Mouse (Mus musculus) liver, embryonic 16.5 days (tissue): Measurements from ENCODE around the gene Ddx20. TPM values are rescaled to one million over a fixed set of nuclear protein-coding genes. Genes with fewer than 3 reads are reported as not detected.

ENCODE experiments used
- ATAC-seq: fragments of 200-750 bp; cut with Nextera tagmentation; 2 replicates; pipeline ENCODE4 v1.8.0; 2017; ENCODE audit warnings: low read depth, mild to moderate bottlenecking, moderate number of reproducible peaks, moderate library complexity
- H3K27ac ChIP-seq: fragments of 300-500 bp; sonication (generic); 2 replicates; pipeline ENCODE4 v1.5.1; 2014; ENCODE audit warnings: mild to moderate bottlenecking, low read length
- H3K27me3 ChIP-seq: fragments of 300-500 bp; sonication (generic); 2 replicates; pipeline ENCODE4 v1.6.1; 2014; ENCODE audit warnings: low read depth, low read length, mixed read lengths; ENCODE audit not compliant: control insufficient read depth, insufficient read depth
- H3K36me3 ChIP-seq: fragments of 300-500 bp; sonication (generic); 2 replicates; pipeline ENCODE4 v1.6.1; 2014; ENCODE audit warnings: mild to moderate bottlenecking; ENCODE audit not compliant: control insufficient read depth, insufficient read depth
- H3K4me1 ChIP-seq: fragments of 300-500 bp; sonication (generic); 2 replicates; pipeline ENCODE4 v1.6.1; 2014; ENCODE audit warnings: low read depth, low read length, mixed read lengths; ENCODE audit not compliant: control insufficient read depth
- H3K4me2 ChIP-seq: fragments of 300-500 bp; sonication (generic); 2 replicates; pipeline ENCODE4 v1.6.1; 2014; ENCODE audit warnings: low read depth, low read length, mixed read lengths
- H3K4me3 ChIP-seq: fragments of 300-500 bp; sonication (generic); 2 replicates; pipeline ENCODE4 v1.5.1; 2014; ENCODE audit warnings: low read depth, mild to moderate bottlenecking, low read length
- H3K9ac ChIP-seq: fragments of 300-500 bp; sonication (generic); 2 replicates; pipeline ENCODE4 v1.6.1; 2014; ENCODE audit warnings: low read depth, low read length
- H3K9me3 ChIP-seq: fragments of 300-500 bp; sonication (generic); replicated peaks from 2 replicates; pipeline ENCODE4 v1.6.1; 2016; ENCODE audit warnings: low read length; ENCODE audit not compliant: control insufficient read depth
- WGBS: fragments of 180-500 bp; shearing (Covaris S2); extraction: QIAGEN DNeasy Blood & Tissue Kit; methylation state at CpG from one replicate; pipeline ENCODE4 v1.1.7; 2014; ENCODE audit not compliant: insufficient replicate concordance; 5-methylcytosine and 5-hydroxymethylcytosine counted together
- polyA plus RNA-seq: library from polyadenylated mRNA; unstranded; fragments of >200 nt; fragmentation: Nextera tagmentation; extraction: Ambion mirVana; gene quantifications from 2 replicates; pipeline ENCODE4 v1.2.1, GENCODE M21; 2015

Gene Ddx20
- polyA plus RNA-seq, result 13.3 and 16.1 TPM in 2 replicates

- peak within 1 kb of the TSS; percentile 84 for H3K4me2 ChIP-seq
- no peaks in the 10 kb centered on the region for H3K27me3 ChIP-seq
- peaks cover 14% of the 10 kb centered on the region for H3K4me1 ChIP-seq
- H3K36me3 ChIP-seq, result peaks cover 13% of the 10 kb centered on the region
- under 1% methylated on average over 72 of the region's 72 CpGs for WGBS
- H3K27ac ChIP-seq, result peak within 1 kb of the TSS; percentile 87
- H3K9me3 ChIP-seq, result no peaks in the 10 kb centered on the region
- peak; percentile 93 for ATAC-seq
- peak within 1 kb of the TSS; percentile 100 for H3K4me3 ChIP-seq
- H3K9ac ChIP-seq, result peak within 1 kb of the TSS; percentile 98
These were observed at the start of gene Ddx20 for GRCm38 (mm10) chr3:105687324-105688060. Ddx20 (minus strand) TSS chr3:105687574.

GRCm38 (mm10) chr3:105737070-105737469 lies 49.7 kb upstream of the Ddx20 start:
- no peak for ATAC-seq
- no peak overlapping the region for H3K4me3 ChIP-seq
- H3K9ac ChIP-seq, result no peak overlapping the region
- H3K9me3 ChIP-seq, result no peaks in the 10 kb centered on the region
- H3K4me1 ChIP-seq, result no peaks in the 10 kb centered on the region
- H3K27me3 ChIP-seq, result no peaks in the 10 kb centered on the region
- no peak overlapping the region for H3K4me2 ChIP-seq
- 89% methylated on average over 7 of the region's 7 CpGs for WGBS
- H3K27ac ChIP-seq, result no peak overlapping the region
- peaks cover 27% of the 10 kb centered on the region for H3K36me3 ChIP-seq

GRCm38 (mm10) chr3:105736148-105736547 lies 48.8 kb upstream of the Ddx20 start:
- H3K9me3 ChIP-seq, result no peaks in the 10 kb centered on the region
- no peaks in the 10 kb centered on the region for H3K4me1 ChIP-seq
- no peak overlapping the region for H3K4me3 ChIP-seq
- H3K27ac ChIP-seq, result no peak overlapping the region
- WGBS, result 81% methylated on average over 1 of the region's 1 CpGs
- peaks cover 29% of the 10 kb centered on the region for H3K36me3 ChIP-seq
- no peaks in the 10 kb centered on the region for H3K27me3 ChIP-seq
- no peak for ATAC-seq
- no peak overlapping the region for H3K9ac ChIP-seq
- no peak overlapping the region for H3K4me2 ChIP-seq

GRCm38 (mm10) chr3:105735285-105735684 lies 47.9 kb upstream of the Ddx20 start:
- H3K27me3 ChIP-seq, result no peaks in the 10 kb centered on the region
- no peak overlapping the region for H3K9ac ChIP-seq
- no peak overlapping the region for H3K4me3 ChIP-seq
- no peaks in the 10 kb centered on the region for H3K4me1 ChIP-seq
- peaks cover 35% of the 10 kb centered on the region for H3K36me3 ChIP-seq
- no peak overlapping the region for H3K4me2 ChIP-seq
- no peaks in the 10 kb centered on the region for H3K9me3 ChIP-seq
- no peak overlapping the region for H3K27ac ChIP-seq
- no peak for ATAC-seq

- Histone ChIP-seq H3K36me3 (peaks cover 34% of the 10 kb centered on the region), H3K27me3 (no peaks in the 10 kb centered on the region), H3K4me3 (no peak overlapping the region), H3K9ac (no peak overlapping the region), H3K9me3 (no peaks in the 10 kb centered on the region), H3K4me1 (no peaks in the 10 kb centered on the region), H3K27ac (no peak overlapping the region), H3K4me2 (no peak overlapping the region)
- ATAC-seq, result no peak
- WGBS, result 89% methylated on average over 4 of the region's 4 CpGs
These were observed 46.2 kb upstream of the Ddx20 start for GRCm38 (mm10) chr3:105733538-105733937.

GRCm38 (mm10) chr3:105732360-105732759 lies 45.0 kb upstream of the Ddx20 start:
- whole genome bisulfite sequencing, result 86% methylated on average over 4 of the region's 4 CpGs
- Histone ChIP-seq H3K27me3 (no peaks in the 10 kb centered on the region), H3K36me3 (peaks cover 31% of the 10 kb centered on the region), H3K9ac (no peak overlapping the region), H3K4me2 (no peak overlapping the region), H3K4me1 (no peaks in the 10 kb centered on the region), H3K27ac (no peak overlapping the region), H3K9me3 (no peaks in the 10 kb centered on the region), H3K4me3 (no peak overlapping the region)
- ATAC-seq, result no peak

GRCm38 (mm10) chr3:105726037-105726436 lies 38.7 kb upstream of the Ddx20 start:
- no peak overlapping the region for H3K4me3 ChIP-seq
- no peak overlapping the region for H3K27ac ChIP-seq
- H3K9me3 ChIP-seq, result no peaks in the 10 kb centered on the region
- no peak overlapping the region for H3K9ac ChIP-seq
- 0% methylated on average over 1 of the region's 1 CpGs for WGBS
- no peaks in the 10 kb centered on the region for H3K4me1 ChIP-seq
- H3K36me3 ChIP-seq, result peaks cover 5% of the 10 kb centered on the region
- H3K4me2 ChIP-seq, result no peak overlapping the region
- H3K27me3 ChIP-seq, result no peaks in the 10 kb centered on the region
- ATAC-seq, result no peak

GRCm38 (mm10) chr3:105722510-105722909 lies 35.1 kb upstream of the Ddx20 start:
- Histone ChIP-seq H3K9me3 (no peaks in the 10 kb centered on the region), H3K4me2 (no peak overlapping the region), H3K4me1 (no peaks in the 10 kb centered on the region), H3K4me3 (no peak overlapping the region), H3K36me3 (no peaks in the 10 kb centered on the region), H3K9ac (no peak overlapping the region), H3K27ac (no peak overlapping the region), H3K27me3 (no peaks in the 10 kb centered on the region)
- 77% methylated on average over 3 of the region's 3 CpGs for WGBS
- ATAC-seq, result no peak

- no peaks in the 10 kb centered on the region for H3K9me3 ChIP-seq
- H3K4me3 ChIP-seq, result no peak overlapping the region
- H3K36me3 ChIP-seq, result no peaks in the 10 kb centered on the region
- ATAC-seq, result peak; percentile 33; the same call in 1 of the 2 replicates
- H3K27me3 ChIP-seq, result no peaks in the 10 kb centered on the region
- H3K4me1 ChIP-seq, result no peaks in the 10 kb centered on the region
- H3K9ac ChIP-seq, result no peak overlapping the region
- H3K27ac ChIP-seq, result no peak overlapping the region
- WGBS, result 59% methylated on average over 2 of the region's 2 CpGs
- H3K4me2 ChIP-seq, result no peak overlapping the region
These were observed 34.4 kb upstream of the Ddx20 start for GRCm38 (mm10) chr3:105721681-105722201.
